Comparison of ENCODE assay signal across 12 mouse cellular contexts in the genomic region with DNA sequence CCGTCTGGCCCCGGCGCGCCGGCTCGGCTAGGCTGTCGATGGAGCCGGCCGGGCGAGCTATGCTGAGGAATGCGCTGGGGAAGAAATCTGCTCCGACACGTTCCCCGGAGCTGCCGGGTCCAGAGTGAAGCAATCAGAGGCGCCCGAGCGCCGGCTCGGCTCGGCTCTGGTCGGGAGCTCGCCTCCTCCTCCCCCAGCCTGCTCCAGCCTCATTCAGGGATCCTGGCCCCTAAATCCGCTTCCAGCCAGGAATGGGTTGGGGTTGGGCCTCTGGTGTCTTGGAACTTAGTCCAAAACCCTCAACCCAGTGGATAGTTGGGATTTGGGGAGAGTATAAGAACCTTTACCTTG. TPM values are rescaled to one million over a fixed set of nuclear protein-coding genes. Genes with fewer than 3 reads are reported as not detected.
DNase-seq lines count a peak whose midpoint lies in the region; ATAC-seq lines count a peak whose summit lies in the region.
"Had no signal": no experiment of that assay in that cellular context is flagged by ENCODE, and none has a peak within 500 bp of the region (broad histone marks: within the 10 kb centered on the region; RNA-seq: fewer than 3 reads in every experiment).

No protein-coding gene starts in this region.

- H3K4me2 ChIP-seq in heart, embryonic 13.5 days: 0 out of 2 replicates have a peak overlapping the region, but pooled peaks have one; percentile 17
- peak overlapping the region; percentile 42 for H3K4me2 ChIP-seq in limb, embryonic 13.5 days (replicated peaks)
- H3K4me2 ChIP-seq in liver, embryonic 11.5 days: no peak overlapping the region
- H3K4me2 ChIP-seq: liver, embryonic 13.5 days had no signal

- intact Hi-C loops in heart, postnatal 36 days (cut with DNase I): loop anchor here (5.0 kb wide), 1 partner anchor 110 kb away; no protein-coding TSS in a partner anchor

- H3K27me3 ChIP-seq in heart, embryonic 13.5 days (replicated peaks): peaks cover 99% of the 10 kb centered on the region
- peaks cover 96% of the 10 kb centered on the region for H3K27me3 ChIP-seq in limb, embryonic 13.5 days
- peaks cover 98% of the 10 kb centered on the region for H3K27me3 ChIP-seq in liver, embryonic 11.5 days (replicated peaks; ENCODE audit: control insufficient read depth, insufficient read depth, low read length)

- no peaks in the 10 kb centered on the region for H3K36me3 ChIP-seq in heart, embryonic 13.5 days
- H3K36me3 ChIP-seq in limb, embryonic 13.5 days: no peaks in the 10 kb centered on the region
- no peaks in the 10 kb centered on the region for H3K36me3 ChIP-seq in liver, embryonic 11.5 days (ENCODE audit: control insufficient read depth, insufficient read depth, low read length)
- H3K36me3 ChIP-seq: liver, embryonic 13.5 days had no signal

- H3K27ac ChIP-seq in heart, embryonic 13.5 days (replicated peaks): no peak overlapping the region
- no peak overlapping the region for H3K27ac ChIP-seq in limb, embryonic 13.5 days
- H3K27ac ChIP-seq in liver, embryonic 11.5 days (ENCODE audit: low read depth, low read length): no peak overlapping the region
- H3K27ac ChIP-seq: forebrain, embryonic 13.5 days; liver, embryonic 13.5 days had no signal

- ATAC-seq in heart, embryonic 13.5 days (ENCODE audit: extremely low read depth, insufficient number of reproducible peaks, low FRiP score, low TSS enrichment): no peak
- ATAC-seq in limb, embryonic 13.5 days (ENCODE audit: low FRiP score, low read depth): 0 out of 2 replicates have a peak, but pooled peaks have one; percentile 4
- no peak for ATAC-seq in liver, embryonic 11.5 days (replicated peaks; ENCODE audit: low FRiP score)
- ATAC-seq: Patski had no signal

- no peak overlapping the region for H3K9ac ChIP-seq in heart, embryonic 13.5 days
- peak overlapping the region; percentile 43; the same call in 1 of the 2 replicates for H3K9ac ChIP-seq in limb, embryonic 13.5 days
- no peak overlapping the region for H3K9ac ChIP-seq in liver, embryonic 11.5 days (ENCODE audit: low read depth, low read length)
- H3K9ac ChIP-seq: forebrain, embryonic 13.5 days; liver, embryonic 13.5 days had no signal

- WGBS in heart, embryonic 13.5 days: under 1% methylated on average over 24 of the region's 24 CpGs
- WGBS in limb, embryonic 13.5 days: under 1% methylated on average over 24 of the region's 24 CpGs
- 2% methylated on average over 24 of the region's 24 CpGs for WGBS in liver, embryonic 11.5 days

- no peak for DNase-seq in heart, postnatal 36 days
- peak; percentile 55 for DNase-seq in urinary bladder, adult 2 months (ENCODE audit: low spot score)
- DNase-seq in urinary bladder, postnatal 10 days (ENCODE audit: low spot score): no peak
- no peak for DNase-seq in T-cell, adult 2 months (ENCODE audit: low spot score)
- DNase-seq in liver, embryonic 11.5 days (ENCODE audit: low spot score): no peak
- DNase-seq in layer of hippocampus, adult 9-11 months: no peak
- DNase-seq: liver, embryonic 13.5 days had no signal

- H3K9me3 ChIP-seq in heart, embryonic 13.5 days: no peaks in the 10 kb centered on the region
- no peaks in the 10 kb centered on the region for H3K9me3 ChIP-seq in limb, embryonic 13.5 days
- no peaks in the 10 kb centered on the region for H3K9me3 ChIP-seq in liver, embryonic 11.5 days (ENCODE audit: control insufficient read depth, low read length)
- H3K9me3 ChIP-seq: forebrain, embryonic 13.5 days; liver, embryonic 13.5 days had no signal

- peak overlapping the region; percentile 36 for H3K4me3 ChIP-seq in heart, embryonic 13.5 days
- H3K4me3 ChIP-seq in limb, embryonic 13.5 days: peak overlapping the region; percentile 36
- H3K4me3 ChIP-seq in liver, embryonic 11.5 days (ENCODE audit: low read depth, low read length): no peak overlapping the region
- H3K4me3 ChIP-seq: liver, embryonic 13.5 days had no signal

- H3K4me1 ChIP-seq in heart, embryonic 13.5 days: peaks cover 10% of the 10 kb centered on the region
- peaks cover 13% of the 10 kb centered on the region for H3K4me1 ChIP-seq in limb, embryonic 13.5 days
- no peaks in the 10 kb centered on the region for H3K4me1 ChIP-seq in liver, embryonic 11.5 days (replicated peaks; ENCODE audit: control insufficient read depth, insufficient read depth, low read length)
- H3K4me1 ChIP-seq: forebrain, embryonic 13.5 days; liver, embryonic 13.5 days had no signal

RNA-seq across cellular contexts. Expression of gene Hoxc13, which starts 1.1 kb away (rescaled TPM):
- polyA plus RNA-seq in heart, embryonic 13.5 days (2015; fragmentation: Nextera tagmentation; extraction: Ambion mirVana): 0.13 TPM in 1 of 2 replicates, not detected in the other
- total RNA-seq in heart, postnatal 36 days (2021): not detected
- polyA plus RNA-seq in urinary bladder, adult 2 months (2012; rRNA removed): 0.12 TPM in 2 replicates
- 2.9 and 3.8 TPM in 2 replicates for polyA plus RNA-seq in limb, embryonic 13.5 days (2015; fragmentation: Nextera tagmentation; extraction: Ambion mirVana)
- polyA plus RNA-seq in liver, embryonic 11.5 days (2014; fragmentation: Nextera tagmentation; extraction: Ambion mirVana): not detected in 2 replicates
- polyA plus RNA-seq: forebrain, embryonic 13.5 days; liver, embryonic 13.5 days; stomach, embryonic 14.5 days had no signal

RNA-seq across cellular contexts. Expression of gene Hoxc12, which starts 14.6 kb away (rescaled TPM):
- not detected in 2 replicates for polyA plus RNA-seq in heart, embryonic 13.5 days (2015; fragmentation: Nextera tagmentation; extraction: Ambion mirVana)
- not detected for total RNA-seq in heart, postnatal 36 days (2021)
- not detected in 2 replicates for polyA plus RNA-seq in urinary bladder, adult 2 months (2012; rRNA removed)
- polyA plus RNA-seq in limb, embryonic 13.5 days (2015; fragmentation: Nextera tagmentation; extraction: Ambion mirVana): 2.8 and 3.1 TPM in 2 replicates
- not detected in 2 replicates for polyA plus RNA-seq in liver, embryonic 11.5 days (2014; fragmentation: Nextera tagmentation; extraction: Ambion mirVana)
- polyA plus RNA-seq: forebrain, embryonic 13.5 days; liver, embryonic 13.5 days; Patski; stomach, embryonic 14.5 days had no signal

RNA-seq across cellular contexts. Expression of gene Hoxc11, which starts 32.2 kb away (rescaled TPM):
- polyA plus RNA-seq in heart, embryonic 13.5 days (2015; fragmentation: Nextera tagmentation; extraction: Ambion mirVana): not detected in 2 replicates
- not detected for total RNA-seq in heart, postnatal 36 days (2021)
- 3.9 and 4.0 TPM in 2 replicates for polyA plus RNA-seq in urinary bladder, adult 2 months (2012; rRNA removed)
- 2.1 and 2.6 TPM in 2 replicates for polyA plus RNA-seq in limb, embryonic 13.5 days (2015; fragmentation: Nextera tagmentation; extraction: Ambion mirVana)
- polyA plus RNA-seq in liver, embryonic 11.5 days (2014; fragmentation: Nextera tagmentation; extraction: Ambion mirVana): not detected in 2 replicates
- polyA plus RNA-seq: forebrain, embryonic 13.5 days; liver, embryonic 13.5 days; Patski; stomach, embryonic 14.5 days had no signal

RNA-seq across cellular contexts. Expression of gene Hoxc10, which starts 44.6 kb away (rescaled TPM):
- not detected in 2 replicates for polyA plus RNA-seq in heart, embryonic 13.5 days (2015; fragmentation: Nextera tagmentation; extraction: Ambion mirVana)
- not detected for total RNA-seq in heart, postnatal 36 days (2021)
- polyA plus RNA-seq in urinary bladder, adult 2 months (2012; rRNA removed): 2.2 and 2.6 TPM in 2 replicates
- 11.0 and 11.3 TPM in 2 replicates for polyA plus RNA-seq in limb, embryonic 13.5 days (2015; fragmentation: Nextera tagmentation; extraction: Ambion mirVana)
- 0.18 and 0.43 TPM in 2 replicates for polyA plus RNA-seq in liver, embryonic 11.5 days (2014; fragmentation: Nextera tagmentation; extraction: Ambion mirVana)
- polyA plus RNA-seq: forebrain, embryonic 13.5 days; liver, embryonic 13.5 days; stomach, embryonic 14.5 days had no signal

RNA-seq across cellular contexts. Expression of gene Hoxc5, which starts 45.3 kb away (rescaled TPM):
- 0.57 and 1.6 TPM in 2 replicates for polyA plus RNA-seq in heart, embryonic 13.5 days (2015; fragmentation: Nextera tagmentation; extraction: Ambion mirVana)
- total RNA-seq in heart, postnatal 36 days (2021): not detected
- 0.60 and 1.4 TPM in 2 replicates for polyA plus RNA-seq in urinary bladder, adult 2 months (2012; rRNA removed)
- polyA plus RNA-seq in limb, embryonic 13.5 days (2015; fragmentation: Nextera tagmentation; extraction: Ambion mirVana): 5.2 and 6.7 TPM in 2 replicates
- 4.1 and 5.3 TPM in 2 replicates for polyA plus RNA-seq in liver, embryonic 11.5 days (2014; fragmentation: Nextera tagmentation; extraction: Ambion mirVana)
- polyA plus RNA-seq: forebrain, embryonic 13.5 days had no signal
